Mouse (Mus musculus) frontal cortex, postnatal 36 days (tissue): ENCODE measurements around the gene 4932415D10Rik.

Experiments
- DNase-seq, 2 experiments: peaks; one replicate each; pipeline ENCODE4 v3.0.0; 2022; ENCODE audit warnings: low spot score in 2 of 2

4932415D10Rik gene

GRCm38 (mm10) chr10:82316482-82316881, at the start of gene 4932415D10Rik:
Gene 4932415D10Rik (minus strand): TSS chr10:82316582.
- no peak for DNase-seq

DNA sequence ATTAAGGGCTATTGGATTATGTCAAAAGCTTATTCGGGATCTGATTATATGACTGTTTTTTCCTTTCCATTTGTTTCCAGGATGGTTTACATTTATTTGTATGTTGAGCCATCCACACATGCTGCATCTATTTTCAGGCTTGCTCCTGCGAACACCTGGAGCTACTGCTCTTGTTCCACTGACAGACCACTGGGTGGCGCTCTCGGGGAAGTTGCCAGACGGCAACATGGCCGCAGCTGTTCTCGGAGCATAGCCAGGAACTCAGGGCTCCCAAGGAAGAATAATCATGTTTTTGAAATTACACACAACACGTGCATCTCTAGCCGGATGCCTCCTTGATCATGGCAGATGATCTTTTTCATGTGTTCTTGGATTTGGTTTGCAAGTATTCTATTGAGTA, 45.5 kb upstream of the 4932415D10Rik start:
- DNase-seq = no peak

DNA sequence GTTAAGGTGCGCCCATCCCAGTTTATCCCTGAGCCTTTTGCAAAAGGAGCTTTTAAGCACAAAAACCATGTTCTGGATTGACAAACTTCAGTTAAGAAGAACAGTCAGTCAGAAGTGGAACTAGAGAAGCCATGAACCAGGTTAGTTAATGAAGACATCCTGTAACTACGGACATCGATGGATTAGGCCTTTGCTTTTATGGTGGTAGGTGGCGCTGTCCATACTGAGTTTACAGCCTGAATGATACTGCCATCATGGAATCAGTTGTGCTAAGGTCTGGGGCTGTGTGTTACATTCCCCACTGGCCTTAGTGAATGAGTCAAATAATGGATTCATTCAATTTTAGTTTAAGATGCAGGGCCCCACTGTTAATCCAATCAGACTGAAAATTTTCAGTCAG, 39.0 kb upstream of the 4932415D10Rik start:
- DNase-seq = no peak

DNA sequence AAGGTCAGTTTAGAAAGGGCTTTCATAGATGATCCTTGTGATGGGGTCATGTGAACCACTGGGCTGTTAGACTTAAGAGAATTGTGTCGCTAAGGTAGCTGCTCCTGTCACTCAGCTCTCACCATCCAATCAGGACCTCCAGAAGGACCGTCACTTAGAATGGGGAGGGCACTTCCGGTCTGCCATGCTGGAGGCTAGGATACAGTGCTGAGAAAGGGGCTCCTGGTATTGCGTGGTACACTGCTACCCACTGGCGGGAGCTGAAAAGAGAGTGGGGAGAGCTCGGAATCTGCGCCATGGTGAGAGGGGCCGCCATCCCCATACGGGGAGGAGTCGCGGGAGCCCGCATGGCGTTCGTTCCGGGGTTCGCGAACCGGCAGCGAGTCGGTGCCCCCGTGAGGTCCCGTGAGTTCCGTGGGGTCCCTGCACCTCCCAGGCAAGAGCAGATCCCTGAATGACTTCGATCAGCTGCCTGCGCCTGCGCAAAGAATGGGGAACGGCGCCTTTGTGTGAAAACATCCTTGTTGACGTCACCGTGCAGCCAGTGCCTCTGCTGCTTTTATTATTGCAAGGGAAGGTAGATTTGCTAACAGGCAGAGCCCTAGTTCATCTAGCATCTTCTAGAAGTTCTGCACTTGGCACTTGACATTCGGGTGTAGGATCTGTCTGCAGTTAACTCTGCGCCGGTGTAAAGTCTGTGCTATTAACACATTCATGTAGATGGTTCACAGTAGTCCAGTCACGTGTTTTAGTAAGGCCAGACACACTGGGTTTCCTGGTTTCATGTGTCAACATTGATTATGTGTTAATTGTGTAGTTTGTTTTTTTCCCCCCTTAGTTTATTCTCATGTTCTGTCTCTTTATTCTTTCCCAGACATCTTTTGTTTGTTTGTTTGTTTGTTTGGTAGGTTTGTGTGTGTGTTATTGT, 38.0 kb upstream of the 4932415D10Rik start, which contains the start of gene Gm4924:
Gene Gm4924, plus strand, starts transcription at position 173 of the 928 bp plus-strand sequence.
- DNase-seq = peak; percentile 88 to 89

DNA sequence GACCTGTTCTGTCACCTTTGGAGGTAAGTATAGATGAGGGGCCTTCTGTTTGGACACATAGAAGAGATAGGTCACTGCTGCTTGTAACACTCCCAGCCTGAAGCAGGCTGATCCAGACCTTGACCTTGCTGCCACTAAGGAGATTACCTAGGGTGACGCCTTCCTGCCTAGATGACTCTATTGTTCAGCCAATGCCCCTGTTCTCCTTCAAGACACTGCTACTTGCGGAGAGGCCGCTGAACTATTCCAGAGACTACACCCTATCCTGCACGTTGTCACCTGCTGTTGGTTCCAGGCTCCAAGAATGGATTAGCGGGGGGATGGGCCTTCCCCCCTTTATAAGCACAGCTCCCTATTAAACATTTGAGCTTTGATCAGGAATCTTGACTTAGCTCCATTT, 13.4 kb upstream of the 4932415D10Rik start:
- DNase-seq = no peak

GRCm38 (mm10) chr10:82320134-82320533, 3.8 kb upstream of the 4932415D10Rik start:
- DNase-seq = no peak

- DNase-seq = no peak
Observed at GRCm38 (mm10) chr10:82296440-82296839, 19.9 kb downstream of the 4932415D10Rik start.

- no peak for DNase-seq
Observed at GRCm38 (mm10) chr10:82257331-82257730, 59.1 kb downstream of the 4932415D10Rik start.

- DNase-seq = no peak
Observed at GRCm38 (mm10) chr10:82245021-82245420, 71.4 kb downstream of the 4932415D10Rik start.

GRCm38 (mm10) chr10:82241401-82241788, 75.0 kb downstream of the 4932415D10Rik start:
- no peak for DNase-seq

GRCm38 (mm10) chr10:82240742-82241400, 75.5 kb downstream of the 4932415D10Rik start, which contains the start of gene Zfp938:
Gene Zfp938 (minus strand): TSS chr10:82241280.
- peak; percentile 81 to 88 for DNase-seq
